Mouse (Mus musculus): ENCODE measurements around the gene Syce1.

Gene Syce1

DNA sequence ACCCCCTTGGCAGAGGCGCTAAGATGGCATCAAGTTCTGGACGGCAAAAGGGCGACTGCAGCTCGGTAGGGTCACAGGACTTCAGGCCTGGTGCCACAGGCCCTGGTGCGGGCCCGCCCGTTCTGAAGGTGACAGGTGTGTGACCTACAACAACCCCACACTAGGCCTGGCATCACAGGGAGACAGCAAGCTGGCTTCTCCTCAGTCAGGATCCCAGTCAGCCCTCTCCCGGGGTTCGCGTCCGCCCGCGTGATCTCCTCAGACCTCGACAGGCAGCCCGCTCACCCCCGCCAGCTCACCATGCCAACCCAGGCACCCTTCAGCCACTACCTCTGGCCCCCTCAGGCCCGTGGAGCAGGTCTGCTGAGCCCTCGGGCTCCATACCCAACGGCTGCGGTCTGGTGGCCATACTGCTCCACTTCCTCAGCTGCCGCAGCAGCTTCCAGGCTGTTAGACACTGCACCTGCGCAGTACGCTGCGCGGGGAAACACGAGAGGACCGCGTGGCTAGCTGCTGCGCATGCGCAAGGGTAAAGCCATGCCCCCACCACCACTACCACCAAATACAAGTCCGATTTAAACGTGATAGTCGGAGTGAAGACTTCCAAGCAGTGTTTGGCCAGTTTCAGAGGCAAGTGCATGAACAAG lies at the start of gene Syce1:
Gene Syce1, minus strand, starts transcription at position 447 of the 647 bp plus-strand sequence.
- no peak for DNase-seq (ENCODE audit: low spot score in 2 of 2)

DNA sequence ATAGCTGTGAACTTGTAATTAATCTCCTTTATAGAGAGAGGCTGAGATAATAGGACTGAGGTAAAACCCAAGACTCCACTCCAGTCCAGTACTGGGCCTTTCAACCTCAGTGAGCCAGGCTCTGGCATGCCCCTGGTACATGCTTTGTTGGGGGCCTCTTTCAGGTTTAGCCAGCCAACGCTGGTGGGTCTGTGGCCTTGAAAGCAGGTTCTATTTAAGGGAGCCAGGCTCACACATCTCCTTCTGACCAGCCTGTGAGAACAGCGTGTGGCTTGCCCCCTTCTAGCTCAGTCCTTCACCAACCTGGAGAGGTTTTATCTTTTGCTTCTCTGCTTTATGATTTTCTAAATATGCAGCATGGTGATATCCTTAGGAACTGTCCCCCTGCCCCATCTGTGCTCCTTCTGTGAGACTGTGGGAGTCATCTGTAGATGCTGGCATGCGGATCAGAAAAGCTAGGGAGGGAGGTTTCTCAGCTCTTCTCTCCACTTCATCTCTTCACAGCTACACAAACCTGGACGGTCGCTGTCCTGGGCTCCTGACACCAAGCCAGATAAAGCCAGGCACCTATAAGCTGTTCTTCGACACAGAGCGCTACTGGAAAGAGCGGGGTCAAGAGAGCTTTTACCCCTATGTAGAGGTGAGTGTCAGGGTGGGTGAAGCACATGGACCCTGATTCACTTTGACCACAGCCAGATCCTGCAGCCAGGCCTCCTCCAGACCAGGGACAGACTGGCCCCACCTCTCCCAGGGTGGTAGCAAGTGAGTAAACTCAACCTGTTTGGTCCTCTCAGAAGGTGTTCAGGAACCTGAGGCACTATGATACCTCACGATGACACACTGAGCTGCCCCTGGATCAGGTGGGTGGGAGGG lies 48.8 kb upstream of the Syce1 start:
- no peak for DNase-seq (ENCODE audit: low spot score in 2 of 2)

DNA sequence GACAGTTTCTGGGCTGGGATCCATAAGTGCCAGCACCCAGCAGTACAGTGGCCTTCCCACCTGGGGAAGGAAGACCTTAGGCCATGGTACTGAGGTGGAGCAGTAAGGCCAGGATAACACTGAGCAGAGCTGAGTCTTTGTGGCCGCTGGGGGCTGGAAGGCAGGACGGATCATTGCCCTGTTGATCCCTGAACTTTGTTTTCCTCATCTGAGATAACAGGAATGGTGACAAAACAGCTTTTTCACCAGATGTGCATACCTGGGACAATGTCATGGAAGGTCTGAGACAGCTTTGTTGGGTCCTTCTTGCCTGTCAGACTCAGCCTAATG lies 48.1 kb upstream of the Syce1 start:
- no peak for DNase-seq (ENCODE audit: low spot score in 2 of 2)

DNA sequence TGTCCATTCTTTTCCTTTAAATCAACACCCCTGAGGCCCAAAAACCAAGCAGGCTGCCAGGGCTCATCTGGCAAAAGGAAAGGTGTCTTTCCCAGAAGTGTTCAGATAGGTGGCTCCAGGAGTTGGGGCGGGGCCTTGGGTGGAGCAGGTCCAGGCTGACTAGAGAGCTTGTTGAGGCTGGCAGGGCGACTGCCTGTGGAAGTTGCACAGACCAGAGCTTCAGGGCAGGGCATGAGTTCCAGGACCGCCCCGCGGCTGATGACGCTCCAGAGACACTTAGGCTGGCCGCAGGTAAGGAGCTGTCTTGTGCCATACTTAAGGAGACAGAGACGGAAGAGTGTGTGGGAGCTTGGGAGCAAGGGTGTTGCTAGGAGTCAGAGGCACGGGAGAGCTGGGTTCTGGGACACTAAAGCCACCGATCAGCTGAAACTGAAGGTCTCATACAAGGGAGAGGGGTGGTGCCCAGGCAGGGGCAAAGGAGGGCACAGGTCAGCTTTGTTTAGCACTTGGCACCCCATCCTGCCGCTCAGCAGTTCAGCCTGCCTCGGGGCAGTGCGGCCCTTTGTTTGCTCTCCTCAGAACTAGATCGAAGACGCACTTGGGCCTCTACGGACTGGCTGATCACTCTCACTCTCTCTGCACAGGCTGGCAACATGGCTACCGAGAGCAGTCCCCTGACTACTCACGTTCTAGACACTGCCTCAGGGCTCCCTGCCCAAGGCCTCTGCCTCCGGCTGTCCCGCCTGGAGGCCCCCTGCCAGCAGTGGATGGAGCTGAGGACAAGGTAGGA lies 47.5 kb upstream of the Syce1 start, which contains the start of gene Urah:
Gene Urah, plus strand, starts transcription at position 51 of the 790 bp plus-strand sequence.
- no peak for DNase-seq (ENCODE audit: low spot score in 2 of 2)

DNA sequence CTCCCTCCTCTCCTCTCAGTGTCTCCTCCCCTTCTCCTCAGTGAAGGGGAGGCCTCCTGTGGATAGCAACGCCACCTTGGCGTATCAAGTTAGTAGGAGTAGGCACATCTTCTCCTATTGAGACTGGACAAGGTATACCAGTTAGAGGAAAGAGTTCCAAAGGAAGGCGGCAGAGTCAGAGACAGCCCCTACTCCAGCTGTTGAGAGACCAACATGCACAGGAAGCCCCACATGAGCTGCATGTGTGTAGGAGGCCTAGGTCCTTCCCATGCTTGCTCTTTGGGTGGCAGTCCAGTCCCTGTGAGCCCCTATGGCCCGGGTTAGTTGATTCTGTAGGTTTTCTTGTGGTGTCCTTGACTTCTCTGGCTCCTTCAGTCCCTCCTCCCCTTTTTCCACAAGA lies 45.7 kb upstream of the Syce1 start:
- DNase-seq (ENCODE audit: low spot score in 2 of 2) = no peak

DNA sequence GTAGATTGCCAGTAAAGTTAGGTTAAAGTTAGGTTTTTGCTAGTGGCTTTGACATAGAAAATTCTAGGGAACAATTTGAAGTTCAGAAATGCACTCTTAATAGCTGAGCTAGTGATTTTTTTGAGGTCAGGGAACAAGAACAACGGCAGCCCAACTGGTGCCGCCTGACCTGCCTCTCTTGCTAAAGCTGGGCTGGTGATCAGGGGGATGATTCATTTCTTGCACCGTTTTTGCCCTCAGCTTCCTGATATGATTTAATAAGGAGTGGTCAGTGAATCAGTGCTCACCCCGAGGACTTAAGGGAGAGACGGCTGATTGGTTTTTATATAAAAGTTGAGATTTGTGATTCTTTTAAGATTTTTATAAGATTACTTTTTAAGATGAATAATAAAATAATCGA lies 43.8 kb upstream of the Syce1 start:
- no peak for DNase-seq (ENCODE audit: low spot score in 2 of 2)

DNA sequence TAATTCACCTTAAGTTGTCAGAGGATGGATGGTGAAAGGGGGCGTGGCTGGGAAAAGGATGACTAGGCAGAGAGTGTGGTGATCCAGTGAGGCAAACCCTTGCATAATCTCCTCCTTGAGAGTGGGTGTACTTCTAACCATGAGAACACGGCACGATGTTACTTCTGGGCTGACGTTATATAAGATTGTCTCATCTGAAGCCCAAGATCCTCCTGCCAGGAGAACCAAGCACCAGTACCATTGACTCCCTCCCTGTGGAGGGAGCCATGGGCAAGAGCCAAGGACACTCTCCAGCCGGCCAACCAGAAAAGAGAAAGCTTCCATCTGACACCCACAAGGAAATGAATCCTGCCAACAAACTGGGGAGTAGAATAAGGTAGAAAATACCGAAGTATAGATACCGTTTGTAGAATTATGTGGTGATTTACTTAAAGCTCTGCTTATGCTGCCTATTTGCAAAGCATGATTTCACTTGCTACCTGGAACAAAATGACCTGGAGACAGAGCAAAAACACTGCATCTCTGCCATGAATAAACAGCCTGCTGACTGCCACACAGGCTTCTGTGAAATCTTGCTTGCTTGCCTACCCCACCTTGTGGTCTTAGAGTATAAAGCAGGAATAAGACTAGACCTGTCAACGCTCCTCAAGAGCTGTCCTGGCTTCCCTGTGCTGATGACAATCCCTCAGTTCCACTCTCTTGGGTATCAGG lies 40.7 kb upstream of the Syce1 start:
- DNase-seq (ENCODE audit: low spot score in 2 of 2) = peak in 1 of 2 experiments; percentile 21

DNA sequence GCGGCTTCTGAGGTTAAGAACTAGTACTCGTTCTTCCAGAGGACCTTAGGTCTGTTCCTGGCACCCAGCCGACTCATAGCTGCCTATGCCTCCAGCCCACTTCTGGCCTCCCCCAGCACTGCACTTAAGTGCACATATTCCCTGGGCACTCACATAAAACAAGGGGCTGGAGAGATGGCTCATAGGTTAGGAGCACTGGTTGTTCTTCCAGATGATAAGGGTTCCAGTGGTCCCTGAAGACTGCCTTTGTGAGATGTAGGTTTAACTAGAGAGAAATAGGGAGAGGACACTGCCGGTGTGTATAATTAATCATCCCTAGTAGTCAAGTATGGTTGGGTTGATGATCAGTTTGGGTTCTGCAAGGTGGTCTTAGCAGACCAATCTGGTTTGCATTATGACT lies 35.1 kb upstream of the Syce1 start:
- no peak for DNase-seq (ENCODE audit: low spot score in 2 of 2)

DNA sequence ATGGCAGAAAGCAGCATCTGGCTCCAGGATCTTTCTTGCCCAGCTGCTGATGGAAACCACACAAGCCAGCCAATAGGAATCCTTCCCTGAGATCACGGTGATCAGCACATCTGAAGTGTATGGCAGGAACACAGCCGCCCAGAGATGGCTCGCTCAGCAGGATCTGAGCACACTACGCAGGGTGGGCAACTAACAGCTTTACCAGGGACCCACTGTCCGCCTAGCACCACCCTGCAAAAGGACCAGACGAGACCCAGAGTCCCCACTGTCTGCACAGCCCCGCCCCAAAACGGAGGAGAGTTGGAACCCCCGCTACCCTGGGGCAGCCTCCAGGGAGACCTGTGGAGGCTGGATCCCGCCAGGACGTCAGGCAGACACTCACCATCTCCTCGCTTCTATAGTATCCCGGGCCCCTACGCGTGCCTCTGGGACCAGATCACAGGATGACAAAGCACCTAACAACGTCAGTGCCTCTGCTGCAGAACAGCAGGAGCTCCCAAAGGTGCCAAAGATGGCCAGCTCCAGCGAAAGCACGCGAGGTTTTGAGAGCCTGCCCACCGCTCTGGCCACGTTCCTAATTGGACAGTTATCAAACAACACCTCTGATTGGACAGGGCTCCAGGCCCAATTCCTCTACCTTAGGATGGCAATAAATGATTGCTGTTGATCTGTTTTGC lies 34.1 kb upstream of the Syce1 start, which contains the start of gene Zfp941:
Gene Zfp941, minus strand, starts transcription at position 526 of the 677 bp plus-strand sequence.
- DNase-seq (ENCODE audit: low spot score in 2 of 2) = peak; percentile 52 to 69

DNA sequence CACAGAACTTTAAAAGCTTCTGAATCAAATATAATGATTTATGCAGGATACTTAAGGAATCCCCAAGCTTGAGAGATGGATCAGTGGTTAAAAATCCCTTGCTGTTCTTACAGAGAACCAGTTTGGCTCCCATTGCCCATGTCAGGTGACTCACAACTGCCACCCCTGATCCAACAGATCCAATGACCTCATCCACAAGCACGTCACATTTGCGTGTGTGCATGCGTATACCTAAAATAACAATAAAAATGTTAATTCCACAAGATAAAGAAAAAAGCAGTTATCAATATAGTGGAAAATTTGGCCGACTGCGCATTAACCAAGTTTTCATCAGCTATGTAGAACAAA lies 33.6 kb upstream of the Syce1 start:
- no peak for DNase-seq (ENCODE audit: low spot score in 2 of 2)

DNA sequence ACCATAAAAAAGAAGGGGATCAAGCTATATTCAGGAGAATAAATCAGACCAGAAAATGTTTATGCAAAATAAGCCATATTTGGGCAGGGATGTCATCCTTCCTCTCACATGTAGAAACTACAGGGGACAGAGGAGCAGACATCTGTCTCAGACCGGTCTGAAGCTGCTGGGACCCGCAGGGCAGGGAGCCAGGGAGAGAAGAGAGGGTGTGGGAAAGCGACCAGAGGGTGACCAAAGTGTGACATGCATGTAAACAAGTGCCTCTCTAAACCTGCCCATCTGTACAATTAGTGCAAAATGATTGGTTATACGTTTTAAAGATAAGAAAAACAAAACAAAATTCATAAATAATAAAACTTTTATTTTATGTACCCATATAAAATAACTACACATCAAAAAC lies 32.5 kb upstream of the Syce1 start:
- DNase-seq (ENCODE audit: low spot score in 2 of 2) = no peak

DNA sequence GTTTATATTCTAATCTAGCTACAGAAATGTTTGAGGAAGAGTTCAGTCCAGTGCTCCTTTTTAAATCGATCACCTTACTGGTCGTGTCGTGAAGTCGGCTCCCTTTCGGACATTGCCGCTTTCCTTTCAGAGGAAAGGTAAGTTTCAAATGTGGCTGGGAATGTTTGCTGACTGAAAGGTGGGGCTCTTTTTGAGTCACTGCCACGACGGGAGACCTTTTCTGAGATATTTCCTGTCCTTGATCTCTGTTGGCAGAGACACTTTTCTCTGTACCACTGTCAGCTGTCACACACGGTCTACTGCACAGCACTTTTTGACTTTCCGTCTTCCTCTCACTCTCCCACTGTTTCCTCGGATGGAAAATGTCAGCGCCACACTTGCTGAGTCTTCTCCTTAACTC lies 25.2 kb upstream of the Syce1 start:
- no peak for DNase-seq (ENCODE audit: low spot score in 2 of 2)

DNA sequence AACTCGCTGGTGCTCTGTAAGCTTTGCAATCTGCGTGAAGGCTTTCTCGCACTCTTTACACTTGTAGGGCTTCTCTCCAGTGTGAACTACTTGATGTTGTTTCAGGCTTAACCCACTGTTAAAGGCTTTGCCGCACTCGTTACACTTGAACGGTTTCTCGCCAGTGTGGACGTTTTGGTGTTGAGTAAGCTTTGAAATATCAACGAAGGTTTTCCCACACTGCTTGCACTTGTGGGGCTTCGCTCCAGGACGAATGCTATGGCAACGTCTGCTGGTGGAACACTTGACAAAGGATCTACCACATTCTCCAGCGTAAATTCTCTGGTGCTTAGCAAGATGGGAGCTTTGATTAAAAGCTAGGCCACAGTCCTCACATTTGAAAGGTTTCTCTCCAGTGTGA lies 24.1 kb upstream of the Syce1 start:
- no peak for DNase-seq (ENCODE audit: low spot score in 2 of 2)

DNA sequence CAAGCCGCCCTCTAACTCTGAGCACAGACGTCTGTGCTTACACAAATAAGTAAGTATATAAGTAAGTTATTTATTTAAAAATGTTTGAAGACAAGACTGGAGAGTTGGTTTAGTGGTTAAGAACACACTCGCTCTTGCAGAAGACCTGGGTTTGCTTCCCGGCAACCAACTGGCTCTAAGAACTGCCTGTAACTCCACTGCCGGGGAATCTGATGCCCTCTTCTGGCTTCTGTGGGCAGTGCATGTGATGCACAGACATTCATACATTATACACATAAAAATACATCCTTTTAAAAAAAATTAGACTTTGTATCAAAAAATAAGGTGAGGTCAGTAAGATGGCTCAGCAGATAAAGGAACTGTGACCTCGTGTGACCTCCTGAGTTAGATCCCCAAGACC lies 22.8 kb upstream of the Syce1 start:
- DNase-seq (ENCODE audit: low spot score in 2 of 2) = no peak

DNA sequence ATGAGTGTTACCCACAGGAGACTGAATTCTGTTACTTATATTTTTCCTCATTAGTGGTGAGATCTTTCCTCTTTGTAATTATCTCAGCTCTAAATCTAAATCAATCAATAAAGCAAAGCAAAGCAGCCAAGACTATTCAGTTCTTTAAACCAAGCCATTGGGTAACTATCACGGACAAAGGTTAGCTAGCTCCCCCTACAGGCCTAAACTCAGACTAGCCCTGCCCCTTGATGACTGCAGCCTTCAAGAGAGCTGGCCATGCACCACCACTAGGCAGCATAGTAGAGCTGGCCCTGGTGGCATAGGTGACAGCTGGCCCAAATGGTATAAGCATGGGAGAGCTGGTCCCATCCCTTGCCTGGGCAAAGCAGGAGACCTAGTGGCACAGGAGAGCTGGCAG lies 18.1 kb upstream of the Syce1 start:
- peak in 1 of 2 experiments; percentile 22 for DNase-seq (ENCODE audit: low spot score in 2 of 2)

DNA sequence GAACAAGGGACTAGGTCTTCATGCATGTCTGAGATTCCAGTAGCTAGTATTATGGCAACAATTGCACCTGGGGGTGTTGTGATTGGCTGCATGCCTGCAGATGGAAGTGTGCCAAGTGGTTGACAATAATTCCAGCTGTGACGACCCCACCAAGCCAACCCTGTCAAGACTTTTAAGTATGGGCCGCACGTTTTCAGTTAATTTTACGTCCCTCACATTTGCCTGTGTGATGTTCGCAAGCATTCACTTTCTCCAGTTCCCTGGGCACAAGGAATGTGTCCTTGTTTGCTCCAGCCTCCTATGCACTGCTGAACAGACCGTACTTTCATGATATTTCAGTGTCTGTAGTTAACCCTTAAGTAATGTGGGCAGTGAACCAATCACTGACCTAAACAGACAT lies 15.0 kb upstream of the Syce1 start:
- no peak for DNase-seq (ENCODE audit: low spot score in 2 of 2)

DNA sequence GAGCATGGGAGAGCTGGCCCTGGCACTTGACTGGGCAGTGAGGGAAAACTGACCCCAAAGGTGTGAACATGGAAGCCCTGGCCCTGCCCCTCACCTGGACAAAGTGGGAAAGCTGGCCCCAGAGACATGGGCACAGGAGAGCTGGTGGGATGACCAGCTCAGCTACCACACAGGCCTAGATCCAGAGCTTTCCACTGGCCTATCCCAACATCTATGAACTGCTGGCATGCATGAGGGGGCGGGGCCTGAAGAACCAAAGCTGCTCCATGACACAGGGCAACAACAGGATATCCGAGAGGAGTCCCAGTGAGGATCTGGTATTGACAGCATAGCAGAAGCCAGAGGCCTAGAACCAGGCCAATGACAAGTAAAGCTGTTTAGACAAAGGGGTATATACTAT lies 10.6 kb upstream of the Syce1 start:
- DNase-seq (ENCODE audit: low spot score in 2 of 2) = no peak

DNA sequence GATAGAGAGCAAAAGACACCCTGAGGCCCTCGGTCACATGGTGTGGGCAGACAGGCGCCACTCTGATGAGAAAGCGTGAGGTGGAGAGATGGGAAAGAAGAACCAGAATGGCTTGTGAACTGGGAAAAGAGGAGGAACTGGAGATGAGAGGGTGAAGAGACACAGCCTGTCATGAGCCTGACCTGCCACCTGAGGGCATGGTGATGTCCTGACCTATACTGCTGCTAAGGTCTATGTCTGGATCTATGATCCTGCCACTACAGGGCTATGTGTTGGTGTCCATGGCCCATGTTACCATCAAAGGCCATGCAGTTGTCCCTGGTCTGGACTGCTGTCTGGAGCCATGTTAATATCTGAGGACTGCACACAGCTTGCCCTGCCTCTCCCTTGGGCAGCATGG lies 10.0 kb upstream of the Syce1 start:
- DNase-seq (ENCODE audit: low spot score in 2 of 2) = no peak

DNA sequence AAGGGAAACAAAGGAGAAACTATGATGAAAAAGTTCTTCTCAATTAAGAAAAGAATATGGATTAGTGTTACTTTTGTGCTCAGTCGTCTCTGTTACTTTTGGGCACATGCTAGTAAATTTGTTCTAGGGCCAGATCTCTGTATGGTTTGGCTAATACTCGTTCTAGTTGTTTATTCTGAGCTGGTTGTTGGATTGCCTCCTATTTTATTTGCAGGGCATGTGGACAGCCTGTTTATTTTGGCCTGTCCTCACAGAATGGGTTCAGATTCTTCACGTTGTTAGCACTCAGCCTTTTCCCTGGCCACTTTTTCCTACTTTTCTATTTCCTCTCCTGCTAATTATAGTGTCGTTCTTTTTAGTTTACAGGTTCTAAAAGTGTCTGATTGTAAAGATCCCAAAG lies 5.9 kb upstream of the Syce1 start:
- no peak for DNase-seq (ENCODE audit: low spot score in 2 of 2)

DNA sequence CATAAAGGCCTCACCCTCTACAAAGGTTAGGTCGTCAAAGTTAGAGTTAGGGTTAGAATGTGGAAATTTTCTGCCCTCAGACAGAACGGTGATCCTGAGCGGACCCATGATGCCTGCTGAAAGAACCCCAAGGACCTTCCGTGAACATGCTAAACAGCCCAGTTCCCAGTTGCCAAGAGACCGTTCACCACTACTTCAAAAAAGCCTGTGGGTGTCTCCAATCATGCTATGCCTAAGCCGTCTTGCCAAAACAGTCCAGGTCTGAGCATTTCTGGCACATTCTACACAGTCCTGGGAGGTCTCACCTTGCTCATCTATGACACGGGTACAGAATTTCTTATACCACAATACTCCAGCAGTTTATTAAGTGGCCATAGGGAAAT lies 392 bp upstream of the Syce1 start:
- no peak for DNase-seq (ENCODE audit: low spot score in 2 of 2)

DNA sequence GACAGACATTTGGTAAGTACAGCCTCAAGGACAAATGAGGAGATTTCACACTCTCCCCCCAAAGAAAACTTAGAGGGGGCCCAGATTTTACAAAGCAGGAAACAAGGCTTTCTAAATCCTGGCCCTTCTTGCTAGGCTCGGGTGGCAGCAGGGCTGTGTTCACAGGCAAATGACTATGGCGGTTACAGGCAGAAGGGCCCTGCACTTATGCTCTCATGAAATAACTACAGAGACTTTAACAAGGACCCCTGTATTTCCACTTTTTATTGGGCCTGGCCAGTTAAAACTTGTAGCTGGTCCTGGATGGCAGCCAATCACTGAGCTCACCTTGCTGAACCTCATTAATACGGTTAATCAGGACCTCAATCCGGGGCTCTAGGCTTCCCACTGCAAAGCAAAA lies 7.1 kb downstream of the Syce1 start:
- no peak for DNase-seq (ENCODE audit: low spot score in 2 of 2)

Data from cerebellum, postnatal 4 days (tissue).